Mouse (Mus musculus): Measurements from ENCODE around the gene Olfr1242. TPM values are rescaled to one million over a fixed set of nuclear protein-coding genes. Genes with fewer than 3 reads are reported as not detected.

Gene Olfr1242
- not detected in 2 replicates for total RNA-seq (2014; rRNA removed)
- polyA plus RNA-seq (2012; rRNA removed) = not detected in 2 replicates

DNA sequence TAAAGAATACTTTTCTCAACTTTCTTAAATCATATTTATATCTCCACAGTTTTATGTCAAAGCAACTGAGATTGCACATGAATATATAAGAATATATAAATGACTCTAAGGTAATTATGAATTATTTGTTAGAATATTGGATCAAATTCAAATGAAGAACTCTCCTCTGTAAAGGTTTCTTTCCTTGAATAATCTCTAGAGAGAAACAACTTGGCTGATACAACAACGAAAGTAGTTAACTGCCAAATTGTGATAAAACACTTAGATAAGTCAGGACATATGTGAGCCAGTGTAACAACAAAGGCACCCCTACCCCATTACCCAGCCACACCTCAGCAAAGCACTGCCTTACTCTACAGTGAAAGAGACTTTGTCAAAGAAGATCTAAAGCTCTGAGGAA, at the start of gene Olfr1242:
Gene Olfr1242 (minus strand): TSS at position 101 of the 400 bp plus-strand sequence.
- H3K27me3 ChIP-seq (ENCODE audit: control insufficient read depth, insufficient read depth, low read length) = no peaks in the 10 kb centered on the region
- no peak within 1 kb of the TSS for H3K9ac ChIP-seq (ENCODE audit: low read depth, low read length)
- H3K36me3 ChIP-seq (ENCODE audit: control insufficient read depth, insufficient read depth, low read length) = no peaks in the 10 kb centered on the region
- H3K79me2 ChIP-seq (ENCODE audit: control insufficient read depth, insufficient read depth, low read length) = no peaks in the 10 kb centered on the region
- no peaks in the 10 kb centered on the region for H3K4me1 ChIP-seq (ENCODE audit: control insufficient read depth, insufficient read depth, low read length)
- no peak within 1 kb of the TSS for H3K4me3 ChIP-seq (ENCODE audit: insufficient read depth, low read depth, low read length)
- no peak for TF ChIP-seq CTCF (IDR thresholded peaks at IDR 0.05; ENCODE audit: low read depth, low read length)
- TF ChIP-seq POLR2A (IDR thresholded peaks at IDR 0.05; ENCODE audit: extremely low read depth, insufficient read depth, low read length) = no peak
- 83% methylated on average over 1 of the region's 1 CpGs for WGBS
- no peak for DNase-seq (ENCODE audit: extremely low read depth, low read depth, low spot score)
- H3K27ac ChIP-seq (replicated peaks; ENCODE audit: insufficient read depth, low read depth, low read length) = no peak within 1 kb of the TSS

DNA sequence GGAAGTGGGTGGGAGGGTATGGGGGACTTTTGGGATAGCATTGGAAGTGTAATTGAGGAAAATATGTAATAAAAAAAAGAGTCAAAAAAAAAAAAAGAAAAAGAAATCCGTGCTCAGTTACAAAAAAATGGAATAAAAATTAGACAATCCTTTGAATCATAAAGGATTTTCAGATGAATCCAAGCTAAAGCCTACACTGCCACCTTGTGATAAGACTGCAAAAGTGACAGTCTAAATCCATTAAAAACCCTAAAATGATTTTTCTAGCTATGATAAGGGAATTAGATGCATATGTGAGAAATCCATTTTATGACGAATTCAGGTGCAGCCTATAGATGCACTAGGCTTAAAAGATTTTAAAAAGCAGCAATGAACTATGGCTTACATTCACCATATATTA, 46.4 kb upstream of the Olfr1242 start:
- no peak for DNase-seq (ENCODE audit: extremely low read depth, low read depth, low spot score)
- H3K9ac ChIP-seq (ENCODE audit: low read depth, low read length) = no peak overlapping the region
- H3K4me3 ChIP-seq (ENCODE audit: insufficient read depth, low read depth, low read length) = no peak overlapping the region
- H3K4me1 ChIP-seq (ENCODE audit: control insufficient read depth, insufficient read depth, low read length) = no peaks in the 10 kb centered on the region
- H3K79me2 ChIP-seq (ENCODE audit: control insufficient read depth, insufficient read depth, low read length) = no peaks in the 10 kb centered on the region
- H3K27ac ChIP-seq (replicated peaks; ENCODE audit: insufficient read depth, low read depth, low read length) = no peak overlapping the region
- H3K27me3 ChIP-seq (ENCODE audit: control insufficient read depth, insufficient read depth, low read length) = no peaks in the 10 kb centered on the region
- WGBS = 52% methylated on average over 2 of the region's 2 CpGs
- H3K36me3 ChIP-seq (ENCODE audit: control insufficient read depth, insufficient read depth, low read length) = no peaks in the 10 kb centered on the region
- no peak for TF ChIP-seq POLR2A (IDR thresholded peaks at IDR 0.05; ENCODE audit: extremely low read depth, insufficient read depth, low read length)
- no peak for TF ChIP-seq CTCF (IDR thresholded peaks at IDR 0.05; ENCODE audit: low read depth, low read length)

DNA sequence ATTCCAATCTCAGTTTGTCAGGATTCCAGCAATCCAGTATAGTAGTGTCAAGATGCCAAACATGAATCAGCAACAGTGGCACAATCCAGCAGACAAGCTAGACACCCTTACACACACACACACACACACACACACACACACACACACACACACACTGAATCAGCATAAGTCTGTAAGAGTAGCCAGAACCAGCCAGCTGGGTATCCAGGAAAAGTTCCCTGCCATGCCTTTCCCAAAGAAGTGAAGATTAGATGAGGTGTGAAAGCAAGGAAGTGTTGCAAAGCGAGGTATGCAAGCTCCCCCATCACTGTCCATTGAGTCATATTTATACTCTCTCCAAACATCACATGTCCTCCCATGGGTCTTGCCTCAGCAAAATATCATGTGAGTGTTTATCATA, 41.8 kb upstream of the Olfr1242 start:
- 48% methylated on average over 1 of the region's 1 CpGs for WGBS
- Histone ChIP-seq H3K4me3 (ENCODE audit: insufficient read depth, low read depth, low read length) (no peak overlapping the region), H3K79me2 (ENCODE audit: control insufficient read depth, insufficient read depth, low read length) (no peaks in the 10 kb centered on the region), H3K27ac (replicated peaks; ENCODE audit: insufficient read depth, low read depth, low read length) (no peak overlapping the region), H3K27me3 (ENCODE audit: control insufficient read depth, insufficient read depth, low read length) (no peaks in the 10 kb centered on the region), H3K36me3 (ENCODE audit: control insufficient read depth, insufficient read depth, low read length) (no peaks in the 10 kb centered on the region), H3K4me1 (ENCODE audit: control insufficient read depth, insufficient read depth, low read length) (no peaks in the 10 kb centered on the region), H3K9ac (ENCODE audit: low read depth, low read length) (no peak overlapping the region)
- DNase-seq (ENCODE audit: extremely low read depth, low read depth, low spot score) = no peak
- TF ChIP-seq CTCF (IDR thresholded peaks at IDR 0.05; ENCODE audit: low read depth, low read length) = no peak
- TF ChIP-seq POLR2A (IDR thresholded peaks at IDR 0.05; ENCODE audit: extremely low read depth, insufficient read depth, low read length) = no peak

DNA sequence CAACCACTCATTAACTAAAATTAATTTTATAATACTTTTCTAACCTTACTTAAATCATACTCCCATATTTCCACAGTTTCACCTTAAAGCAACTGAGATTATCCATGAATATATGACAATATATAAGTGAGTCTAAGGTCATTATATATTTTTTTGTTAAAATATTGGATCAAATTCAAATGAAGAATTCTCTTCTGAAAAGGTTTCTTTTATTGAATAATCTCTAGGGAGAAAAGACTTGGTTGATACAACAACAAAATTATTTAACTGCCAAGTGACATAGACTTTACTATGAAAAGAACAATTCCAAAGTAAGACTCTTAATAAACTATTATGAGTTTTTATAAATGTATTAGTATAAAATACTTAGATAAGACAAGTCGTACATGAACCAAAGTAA, 33.3 kb upstream of the Olfr1242 start, which contains the start of gene Olfr1243:
Gene Olfr1243 (minus strand): TSS at position 101 of the 400 bp plus-strand sequence.
- no peak for DNase-seq (ENCODE audit: extremely low read depth, low read depth, low spot score)
- Histone ChIP-seq H3K27ac (replicated peaks; ENCODE audit: insufficient read depth, low read depth, low read length) (no peak within 1 kb of the TSS), H3K4me1 (ENCODE audit: control insufficient read depth, insufficient read depth, low read length) (no peaks in the 10 kb centered on the region), H3K36me3 (ENCODE audit: control insufficient read depth, insufficient read depth, low read length) (no peaks in the 10 kb centered on the region), H3K4me3 (ENCODE audit: insufficient read depth, low read depth, low read length) (no peak within 1 kb of the TSS), H3K9ac (ENCODE audit: low read depth, low read length) (no peak within 1 kb of the TSS), H3K27me3 (ENCODE audit: control insufficient read depth, insufficient read depth, low read length) (no peaks in the 10 kb centered on the region), H3K79me2 (ENCODE audit: control insufficient read depth, insufficient read depth, low read length) (no peaks in the 10 kb centered on the region)
- 87% methylated on average over 1 of the region's 1 CpGs for WGBS
- TF ChIP-seq CTCF (IDR thresholded peaks at IDR 0.05; ENCODE audit: low read depth, low read length) (no peak), POLR2A (IDR thresholded peaks at IDR 0.05; ENCODE audit: extremely low read depth, insufficient read depth, low read length) (no peak)

DNA sequence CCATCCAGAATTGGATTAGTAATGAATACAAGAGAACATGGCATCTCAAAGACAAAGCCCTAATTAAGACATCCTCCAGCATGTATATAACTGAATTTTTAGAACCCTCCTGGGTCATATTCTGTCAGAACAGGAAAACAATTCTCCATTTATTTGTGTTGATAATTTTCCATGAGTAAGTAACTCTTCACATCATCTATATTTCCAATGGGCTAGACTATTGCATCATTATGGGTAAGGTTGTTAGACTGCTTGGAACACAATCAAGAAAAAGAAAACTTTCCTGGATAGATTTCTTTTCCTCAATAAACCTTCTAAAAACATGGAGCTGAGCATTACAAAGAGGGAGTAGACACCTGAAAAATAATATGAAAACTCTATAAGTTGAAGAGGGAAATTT, 11.1 kb downstream of the Olfr1242 start, which contains the start of gene Olfr1241:
Gene Olfr1241 (minus strand): TSS at position 101 of the 400 bp plus-strand sequence.
- no peak for TF ChIP-seq POLR2A (IDR thresholded peaks at IDR 0.05; ENCODE audit: extremely low read depth, insufficient read depth, low read length)
- no peak for TF ChIP-seq CTCF (IDR thresholded peaks at IDR 0.05; ENCODE audit: low read depth, low read length)
- H3K4me3 ChIP-seq (ENCODE audit: insufficient read depth, low read depth, low read length) = no peak within 1 kb of the TSS
- H3K79me2 ChIP-seq (ENCODE audit: control insufficient read depth, insufficient read depth, low read length) = no peaks in the 10 kb centered on the region

DNA sequence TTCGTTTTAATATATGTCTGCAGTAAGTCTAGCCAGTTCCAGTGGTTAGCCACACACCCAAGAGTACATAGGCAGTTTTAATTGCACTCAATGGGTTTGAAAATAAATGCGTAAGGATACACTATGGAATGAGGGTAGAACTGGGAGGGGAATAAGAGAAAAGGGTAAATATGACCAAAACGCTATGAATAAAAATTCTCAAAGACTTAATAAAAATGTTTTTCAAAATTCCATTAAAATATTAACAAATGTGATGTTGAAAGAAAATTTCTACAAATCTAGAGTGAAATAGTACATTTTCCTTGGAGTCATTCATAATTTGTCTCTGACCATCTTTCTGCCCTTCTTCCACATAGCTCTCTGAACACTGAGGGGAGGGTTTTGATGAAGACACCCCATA, 55.2 kb downstream of the Olfr1242 start, which contains the start of gene Olfr1240:
Gene Olfr1240 (minus strand): TSS at position 101 of the 400 bp plus-strand sequence.
- WGBS = 74% methylated on average over 3 of the region's 3 CpGs
- Histone ChIP-seq H3K9ac (ENCODE audit: low read depth, low read length) (no peak within 1 kb of the TSS), H3K79me2 (ENCODE audit: control insufficient read depth, insufficient read depth, low read length) (no peaks in the 10 kb centered on the region), H3K4me3 (ENCODE audit: insufficient read depth, low read depth, low read length) (no peak within 1 kb of the TSS), H3K27me3 (ENCODE audit: control insufficient read depth, insufficient read depth, low read length) (no peaks in the 10 kb centered on the region), H3K36me3 (ENCODE audit: control insufficient read depth, insufficient read depth, low read length) (no peaks in the 10 kb centered on the region), H3K4me1 (ENCODE audit: control insufficient read depth, insufficient read depth, low read length) (no peaks in the 10 kb centered on the region), H3K27ac (replicated peaks; ENCODE audit: insufficient read depth, low read depth, low read length) (no peak within 1 kb of the TSS)
- DNase-seq (ENCODE audit: extremely low read depth, low read depth, low spot score) = no peak
- TF ChIP-seq CTCF (IDR thresholded peaks at IDR 0.05; ENCODE audit: low read depth, low read length) (no peak), POLR2A (IDR thresholded peaks at IDR 0.05; ENCODE audit: extremely low read depth, insufficient read depth, low read length) (no peak)

More for the DNA sequence above, 11.1 kb downstream of the Olfr1242 start, which contains the start of gene Olfr1241:
- DNase-seq (ENCODE audit: extremely low read depth, low read depth, low spot score) = no peak
- Histone ChIP-seq H3K36me3 (ENCODE audit: control insufficient read depth, insufficient read depth, low read length) (no peaks in the 10 kb centered on the region), H3K9ac (ENCODE audit: low read depth, low read length) (no peak within 1 kb of the TSS), H3K27me3 (ENCODE audit: control insufficient read depth, insufficient read depth, low read length) (no peaks in the 10 kb centered on the region), H3K4me1 (ENCODE audit: control insufficient read depth, insufficient read depth, low read length) (no peaks in the 10 kb centered on the region), H3K27ac (replicated peaks; ENCODE audit: insufficient read depth, low read depth, low read length) (no peak within 1 kb of the TSS)

Other genes starting within 250 kb of the Olfr1242 start
- gene Olfr1228, start 244.3 kb downstream of the Olfr1242 start, total RNA-seq (2014; rRNA removed) = not detected in 2 replicates
- gene Olfr1228, start 244.3 kb downstream of the Olfr1242 start, polyA plus RNA-seq (2012; rRNA removed) = not detected in 2 replicates
- not detected in 2 replicates for gene Olfr1229, start 210.3 kb downstream of the Olfr1242 start, total RNA-seq (2014; rRNA removed)
- not detected in 2 replicates for gene Olfr1229, start 210.3 kb downstream of the Olfr1242 start, polyA plus RNA-seq (2012; rRNA removed)
- gene Olfr1230, start 201.1 kb downstream of the Olfr1242 start, total RNA-seq (2014; rRNA removed) = not detected in 2 replicates
- gene Olfr1230, start 201.1 kb downstream of the Olfr1242 start, polyA plus RNA-seq (2012; rRNA removed) = not detected in 2 replicates
- gene Olfr1231, start 191.3 kb downstream of the Olfr1242 start, total RNA-seq (2014; rRNA removed) = not detected in 2 replicates
- not detected in 2 replicates for gene Olfr1231, start 191.3 kb downstream of the Olfr1242 start, polyA plus RNA-seq (2012; rRNA removed)
- not detected in 2 replicates for gene Olfr1232, start 168.7 kb downstream of the Olfr1242 start, total RNA-seq (2014; rRNA removed)
- gene Olfr1232, start 168.7 kb downstream of the Olfr1242 start, polyA plus RNA-seq (2012; rRNA removed) = not detected in 2 replicates
- not detected in 2 replicates for gene Olfr1233, start 155.9 kb downstream of the Olfr1242 start, total RNA-seq (2014; rRNA removed)
- not detected in 2 replicates for gene Olfr1233, start 155.9 kb downstream of the Olfr1242 start, polyA plus RNA-seq (2012; rRNA removed)
- not detected in 2 replicates for gene Olfr1234, start 133.5 kb downstream of the Olfr1242 start, total RNA-seq (2014; rRNA removed)
- gene Olfr1234, start 133.5 kb downstream of the Olfr1242 start, polyA plus RNA-seq (2012; rRNA removed) = not detected in 2 replicates
- not detected in 2 replicates for gene Olfr1238, start 88.7 kb downstream of the Olfr1242 start, total RNA-seq (2014; rRNA removed)
- not detected in 2 replicates for gene Olfr1238, start 88.7 kb downstream of the Olfr1242 start, polyA plus RNA-seq (2012; rRNA removed)
- gene Olfr1239, start 77.9 kb downstream of the Olfr1242 start, total RNA-seq (2014; rRNA removed) = not detected in 2 replicates
- not detected in 2 replicates for gene Olfr1239, start 77.9 kb downstream of the Olfr1242 start, polyA plus RNA-seq (2012; rRNA removed)
- gene Olfr1240, start 55.3 kb downstream of the Olfr1242 start, total RNA-seq (2014; rRNA removed) = not detected in 2 replicates
- gene Olfr1240, start 55.3 kb downstream of the Olfr1242 start, polyA plus RNA-seq (2012; rRNA removed) = not detected in 2 replicates
- gene Olfr1241, start 11.2 kb downstream of the Olfr1242 start, total RNA-seq (2014; rRNA removed) = not detected in 2 replicates
- gene Olfr1241, start 11.2 kb downstream of the Olfr1242 start, polyA plus RNA-seq (2012; rRNA removed) = not detected in 2 replicates
- not detected in 2 replicates for gene Olfr1243, start 33.2 kb upstream of the Olfr1242 start, total RNA-seq (2014; rRNA removed)
- gene Olfr1243, start 33.2 kb upstream of the Olfr1242 start, polyA plus RNA-seq (2012; rRNA removed) = not detected in 2 replicates
- gene Olfr1245, start 80.1 kb upstream of the Olfr1242 start, total RNA-seq (2014; rRNA removed) = not detected in 2 replicates
- gene Olfr1245, start 80.1 kb upstream of the Olfr1242 start, polyA plus RNA-seq (2012; rRNA removed) = not detected in 2 replicates
- not detected in 2 replicates for gene Olfr1246, start 94.8 kb upstream of the Olfr1242 start, total RNA-seq (2014; rRNA removed)
- not detected in 2 replicates for gene Olfr1246, start 94.8 kb upstream of the Olfr1242 start, polyA plus RNA-seq (2012; rRNA removed)
- gene Olfr1247, start 115.8 kb upstream of the Olfr1242 start, total RNA-seq (2014; rRNA removed) = not detected in 2 replicates
- not detected in 2 replicates for gene Olfr1247, start 115.8 kb upstream of the Olfr1242 start, polyA plus RNA-seq (2012; rRNA removed)
- not detected in 2 replicates for gene Olfr1248, start 119.9 kb upstream of the Olfr1242 start, total RNA-seq (2014; rRNA removed)
- not detected in 2 replicates for gene Olfr1248, start 119.9 kb upstream of the Olfr1242 start, polyA plus RNA-seq (2012; rRNA removed)
- not detected in 2 replicates for gene Olfr1249, start 136.6 kb upstream of the Olfr1242 start, total RNA-seq (2014; rRNA removed)
- not detected in 2 replicates for gene Olfr1249, start 136.6 kb upstream of the Olfr1242 start, polyA plus RNA-seq (2012; rRNA removed)
- not detected in 2 replicates for gene Olfr1250, start 163.1 kb upstream of the Olfr1242 start, total RNA-seq (2014; rRNA removed)
- not detected in 2 replicates for gene Olfr1250, start 163.1 kb upstream of the Olfr1242 start, polyA plus RNA-seq (2012; rRNA removed)
- gene Olfr1251, start 173.6 kb upstream of the Olfr1242 start, total RNA-seq (2014; rRNA removed) = not detected in 2 replicates
- gene Olfr1251, start 173.6 kb upstream of the Olfr1242 start, polyA plus RNA-seq (2012; rRNA removed) = not detected in 2 replicates
- gene Olfr1252, start 226.7 kb upstream of the Olfr1242 start, total RNA-seq (2014; rRNA removed) = not detected in 2 replicates
- not detected in 2 replicates for gene Olfr1252, start 226.7 kb upstream of the Olfr1242 start, polyA plus RNA-seq (2012; rRNA removed)

Data from liver, adult 2 months (tissue).